Mouse (Mus musculus) embryonic facial prominence, embryonic 12.5 days (tissue): ENCODE data around the gene Yjefn3. TPM values are rescaled to one million over a fixed set of nuclear protein-coding genes. Genes with fewer than 3 reads are reported as not detected.
A peak's percentile ranks its signal among the peaks of the same experiment; 100 is the strongest.

Experiments
- ATAC-seq: fragments of 200-750 bp; cut with Nextera tagmentation; 2 replicates; pipeline ENCODE4 v1.8.0; 2017; ENCODE audit not compliant: insufficient number of reproducible peaks, insufficient read depth, low FRiP score, low TSS enrichment
- H3K27ac ChIP-seq: fragments of 300-500 bp; sonication (generic); 2 replicates; pipeline ENCODE4 v1.5.1; 2016; ENCODE audit warnings: mild to moderate bottlenecking
- H3K27me3 ChIP-seq: fragments of 300-500 bp; sonication (generic); 2 replicates; pipeline ENCODE4 v1.6.1; 2016; ENCODE audit warnings: mild to moderate bottlenecking, moderate library complexity
- H3K36me3 ChIP-seq: fragments of 300-500 bp; sonication (generic); 2 replicates; pipeline ENCODE4 v1.6.1; 2016; ENCODE audit warnings: mild to moderate bottlenecking
- H3K4me1 ChIP-seq: fragments of 300-500 bp; sonication (generic); 2 replicates; pipeline ENCODE4 v1.6.1; 2016
- H3K4me2 ChIP-seq: fragments of 300-500 bp; sonication (generic); replicated peaks from 2 replicates; pipeline ENCODE4 v1.6.1; 2016; ENCODE audit warnings: mild to moderate bottlenecking, moderate library complexity
- H3K4me3 ChIP-seq: fragments of 300-500 bp; sonication (generic); 2 replicates; pipeline ENCODE4 v1.5.1; 2016; ENCODE audit warnings: mild to moderate bottlenecking
- H3K9ac ChIP-seq: fragments of 300-500 bp; sonication (generic); 2 replicates; pipeline ENCODE4 v1.6.1; 2016; ENCODE audit warnings: mild to moderate bottlenecking, moderate library complexity
- H3K9me3 ChIP-seq: fragments of 300-500 bp; sonication (generic); 2 replicates; pipeline ENCODE4 v1.6.1; 2016; ENCODE audit warnings: mild to moderate bottlenecking, moderate library complexity
- WGBS: fragments of 180-500 bp; shearing (Covaris S2); methylation state at CpG from one replicate; pipeline ENCODE4 v1.1.7; 2016; 5-methylcytosine and 5-hydroxymethylcytosine counted together
- polyA plus RNA-seq: library from polyadenylated mRNA; unstranded; fragments of >200 nt; fragmentation: Nextera tagmentation; extraction: Ambion mirVana; gene quantifications from 2 replicates; pipeline ENCODE4 v1.2.1, GENCODE M21; 2016

Yjefn3 gene
- polyA plus RNA-seq, 1 experiment from 2014 or later: 4.8 TPM

DNA sequence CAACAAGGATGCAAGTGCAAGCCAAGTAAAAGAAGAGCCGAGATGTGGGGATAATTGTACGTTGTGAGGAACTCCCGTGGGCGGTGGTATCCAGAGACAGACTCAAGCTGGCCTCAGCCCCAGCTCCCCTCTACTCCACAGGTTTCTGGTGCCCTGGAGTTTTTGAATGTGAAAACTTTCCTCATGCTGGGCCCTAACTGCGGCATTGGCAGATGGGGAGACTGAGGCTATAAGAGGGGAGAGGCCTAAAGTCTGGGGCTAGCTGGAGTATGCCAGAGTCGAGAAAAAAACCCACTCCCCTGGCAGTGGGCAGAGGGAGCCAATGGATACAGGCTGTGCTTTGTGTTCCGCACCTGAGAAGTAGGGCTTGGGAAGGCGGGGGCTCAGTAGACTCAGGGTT, 1.6 kb upstream of the Yjefn3 start:
- Histone ChIP-seq H3K9me3 (no peaks in the 10 kb centered on the region), H3K36me3 (peaks cover 19% of the 10 kb centered on the region), H3K27me3 (no peaks in the 10 kb centered on the region), H3K27ac (no peak overlapping the region), H3K4me2 (peak overlapping the region; percentile 95; the same call in 1 of the 2 replicates), H3K9ac (no peak overlapping the region), H3K4me3 (peak overlapping the region; percentile 70; the same call in 1 of the 2 replicates), H3K4me1 (peaks cover 20% of the 10 kb centered on the region)
- no peak for ATAC-seq
- WGBS: 75% methylated on average over 8 of the region's 8 CpGs

DNA sequence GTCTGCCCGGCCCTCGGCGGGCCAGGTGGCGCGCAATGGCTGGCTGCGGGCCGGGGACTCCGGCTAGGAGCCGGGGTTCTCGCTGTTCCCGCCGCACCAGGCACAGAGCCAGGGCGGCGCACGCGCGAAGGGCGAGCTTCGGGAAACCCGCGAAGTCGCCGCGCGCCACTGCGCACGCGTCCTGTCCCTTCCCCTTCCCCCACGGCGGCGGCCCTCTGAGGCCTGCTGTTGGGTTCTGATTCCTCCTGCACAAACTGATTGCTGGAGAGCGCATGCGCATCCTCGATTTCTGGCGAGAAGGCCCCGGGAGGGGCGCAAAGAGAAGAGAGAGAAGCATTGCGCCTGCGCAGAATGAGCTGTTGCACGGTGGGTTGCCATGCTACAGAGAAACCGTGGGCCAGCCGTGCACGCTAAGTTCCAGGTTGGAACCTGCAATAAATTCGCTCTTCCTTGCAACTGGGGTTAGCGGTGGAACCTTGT, 591 bp upstream of the Yjefn3 start:
- H3K9ac ChIP-seq: peak overlapping the region; percentile 67
- peak overlapping the region; percentile 70 for H3K4me3 ChIP-seq
- under 1% methylated on average over 45 of the region's 45 CpGs for WGBS
- no peaks in the 10 kb centered on the region for H3K27me3 ChIP-seq
- peaks cover 20% of the 10 kb centered on the region for H3K4me1 ChIP-seq
- peak; percentile 89 for ATAC-seq
- peaks cover 20% of the 10 kb centered on the region for H3K36me3 ChIP-seq
- H3K27ac ChIP-seq: peak overlapping the region; percentile 91
- no peaks in the 10 kb centered on the region for H3K9me3 ChIP-seq
- peak overlapping the region; percentile 95 for H3K4me2 ChIP-seq

DNA sequence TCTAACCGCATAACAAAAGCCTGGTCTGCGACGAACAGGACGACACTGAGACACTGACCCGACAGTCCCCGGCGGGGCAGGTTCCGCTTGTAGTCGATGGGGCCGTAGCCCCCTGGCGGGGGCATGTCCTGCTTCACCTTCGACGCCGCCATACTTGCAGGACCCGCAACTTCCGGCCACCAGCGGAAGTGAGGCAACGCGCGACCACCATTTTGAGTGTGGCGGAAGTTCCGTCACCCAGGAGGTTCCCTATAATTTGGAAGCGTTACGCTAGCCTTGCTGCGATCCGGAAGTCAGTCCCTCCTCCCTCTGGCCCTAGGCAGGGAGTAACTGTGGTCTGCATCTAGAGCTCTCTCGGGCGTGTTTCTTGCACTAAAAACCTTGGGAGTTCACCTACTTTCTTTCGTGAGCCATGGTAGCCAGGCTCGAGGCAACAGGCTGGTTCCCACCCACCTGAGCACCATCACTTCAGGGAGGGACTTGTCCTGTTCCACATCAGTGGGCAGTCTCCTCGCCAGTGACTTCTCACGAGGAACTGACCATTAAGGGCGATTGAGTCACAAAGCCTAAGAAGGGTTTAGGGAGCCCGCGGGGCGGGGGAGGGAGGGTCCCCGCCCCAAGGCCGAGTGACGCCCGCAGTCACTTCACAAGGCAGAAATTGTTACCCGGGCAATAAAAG, 889 bp downstream of the Yjefn3 start:
- Histone ChIP-seq H3K27ac (peak overlapping the region; percentile 91), H3K27me3 (no peaks in the 10 kb centered on the region), H3K4me2 (peak overlapping the region; percentile 95), H3K4me3 (peak overlapping the region; percentile 70), H3K4me1 (peaks cover 20% of the 10 kb centered on the region), H3K9ac (peak overlapping the region; percentile 67), H3K9me3 (no peaks in the 10 kb centered on the region), H3K36me3 (peaks cover 19% of the 10 kb centered on the region; the same call in 1 of the 2 replicates)
- 4% methylated on average over 41 of the region's 41 CpGs for WGBS
- peak; percentile 53 for ATAC-seq

DNA sequence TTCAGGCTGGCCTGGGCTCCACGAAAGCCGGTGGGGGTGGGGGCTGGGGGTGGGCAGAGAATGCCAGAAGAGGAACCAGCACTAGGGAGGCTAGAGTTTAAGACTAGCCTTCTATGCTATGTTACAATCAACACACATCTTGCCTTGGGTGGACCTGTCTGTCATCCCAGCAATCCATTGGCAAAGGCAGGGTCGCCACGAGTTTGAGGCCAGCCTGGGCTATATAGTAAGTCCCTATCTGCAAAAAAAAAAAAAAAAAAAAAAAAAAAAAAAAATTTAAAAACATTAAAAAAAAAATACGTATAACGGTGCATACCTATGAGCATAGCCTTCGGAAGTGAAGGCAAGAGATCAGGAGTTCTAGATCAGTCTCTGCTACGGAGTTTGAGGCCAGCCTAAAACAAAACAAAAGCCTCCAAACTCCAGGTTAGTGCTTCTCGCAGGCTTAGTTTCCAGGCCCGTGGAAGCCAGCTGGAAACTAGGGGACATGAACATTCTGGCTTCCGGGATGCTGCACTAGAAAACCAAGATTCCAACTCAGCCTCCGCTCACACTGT, 1.5 kb downstream of the Yjefn3 start:
- Histone ChIP-seq H3K9ac (peak overlapping the region; percentile 67), H3K36me3 (peaks cover 17% of the 10 kb centered on the region; the same call in 1 of the 2 replicates), H3K4me1 (peaks cover 20% of the 10 kb centered on the region), H3K4me3 (peak overlapping the region; percentile 70), H3K27me3 (no peaks in the 10 kb centered on the region), H3K4me2 (peak overlapping the region; percentile 95), H3K27ac (peak overlapping the region; percentile 87), H3K9me3 (no peaks in the 10 kb centered on the region)
- WGBS: 18% methylated on average over 12 of the region's 12 CpGs
- ATAC-seq: no peak; the same call in 1 of the 2 replicates

DNA sequence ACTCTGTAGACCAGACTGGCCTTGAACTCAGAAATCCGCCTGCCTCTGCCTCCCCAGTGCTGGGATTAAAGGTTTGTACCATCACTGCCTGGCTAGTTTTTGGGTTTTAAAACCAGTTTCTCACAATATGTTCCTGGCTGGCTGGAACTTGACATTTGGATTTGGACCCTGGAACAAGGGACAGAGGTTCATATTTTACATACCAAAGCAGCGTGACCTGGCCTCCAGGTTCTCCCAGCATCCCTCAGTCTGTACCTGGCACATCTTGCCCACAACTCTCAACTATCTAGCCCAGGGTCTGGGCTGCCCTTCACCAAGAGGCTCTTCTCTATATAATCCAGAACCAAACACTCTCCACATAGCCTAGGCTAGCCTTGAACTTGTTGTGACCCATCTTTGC, 2.6 kb downstream of the Yjefn3 start:
- 89% methylated on average over 2 of the region's 2 CpGs for WGBS
- no peak overlapping the region for H3K27ac ChIP-seq
- H3K27me3 ChIP-seq: no peaks in the 10 kb centered on the region
- H3K36me3 ChIP-seq: peaks cover 22% of the 10 kb centered on the region
- H3K4me3 ChIP-seq: no peak overlapping the region
- no peaks in the 10 kb centered on the region for H3K9me3 ChIP-seq
- peak overlapping the region; percentile 95; the same call in 1 of the 2 replicates for H3K4me2 ChIP-seq
- H3K9ac ChIP-seq: no peak overlapping the region
- H3K4me1 ChIP-seq: peaks cover 20% of the 10 kb centered on the region
- ATAC-seq: no peak

DNA sequence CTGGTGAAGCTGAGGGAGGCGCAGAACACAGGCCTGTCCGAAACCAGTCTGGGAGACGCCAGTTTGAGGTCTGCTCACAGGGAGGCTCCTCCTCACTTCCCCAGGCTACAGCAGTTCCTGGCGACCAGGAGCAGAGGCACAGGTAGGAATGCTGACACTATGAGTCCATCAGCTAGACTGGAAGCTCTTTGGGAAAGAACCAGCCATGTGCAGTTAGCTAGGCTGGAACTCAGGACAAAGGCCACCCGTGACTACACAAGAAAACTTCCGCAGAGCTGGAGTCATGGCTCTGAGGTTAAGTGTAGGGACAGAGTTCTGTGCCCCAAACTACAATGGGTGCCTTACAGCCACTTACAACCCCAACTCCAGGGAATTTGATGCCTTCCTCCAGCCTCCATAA, 4.7 kb downstream of the Yjefn3 start:
- no peak overlapping the region for H3K9ac ChIP-seq
- 87% methylated on average over 6 of the region's 6 CpGs for WGBS

DNA sequence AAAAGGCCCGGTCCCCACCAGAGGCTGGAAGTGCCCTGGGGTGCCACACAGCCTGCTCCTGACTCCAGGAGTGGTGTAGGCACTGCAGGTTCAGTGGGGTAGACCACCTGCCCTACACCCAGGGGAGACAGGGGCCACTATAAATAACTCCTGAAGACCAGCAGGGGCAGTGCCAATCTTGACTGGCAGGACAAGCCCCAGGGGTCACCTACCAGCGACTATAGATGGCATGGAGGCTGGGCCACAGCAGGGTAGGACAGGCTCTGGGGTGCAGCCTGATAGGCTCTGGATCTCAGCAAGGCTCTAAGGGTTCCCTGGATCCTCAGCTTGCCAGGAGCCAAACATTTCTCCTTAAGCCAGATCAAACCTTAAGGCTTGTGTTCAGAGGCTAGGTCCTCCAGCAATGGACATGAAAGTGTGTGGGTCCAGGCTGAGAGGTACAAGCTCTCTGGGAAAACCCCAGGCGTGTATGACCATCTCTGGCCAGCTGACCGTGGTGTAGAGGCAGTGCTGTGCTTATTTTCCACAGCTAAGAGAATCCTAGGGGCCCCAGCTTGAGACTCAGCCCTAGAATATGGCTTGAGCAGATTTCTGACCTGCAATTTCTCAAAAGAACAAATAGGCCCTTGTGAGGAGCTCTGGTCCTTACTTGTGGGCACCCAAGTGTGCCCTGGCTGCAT, 6.6 kb downstream of the Yjefn3 start:
- peaks cover 41% of the 10 kb centered on the region for H3K36me3 ChIP-seq

More for the DNA sequence above, 4.7 kb downstream of the Yjefn3 start:
- Histone ChIP-seq H3K9me3 (no peaks in the 10 kb centered on the region), H3K27ac (no peak overlapping the region), H3K27me3 (no peaks in the 10 kb centered on the region), H3K36me3 (peaks cover 40% of the 10 kb centered on the region), H3K4me3 (no peak overlapping the region), H3K4me1 (peaks cover 20% of the 10 kb centered on the region), H3K4me2 (no peak overlapping the region)
- ATAC-seq: no peak

DNA sequence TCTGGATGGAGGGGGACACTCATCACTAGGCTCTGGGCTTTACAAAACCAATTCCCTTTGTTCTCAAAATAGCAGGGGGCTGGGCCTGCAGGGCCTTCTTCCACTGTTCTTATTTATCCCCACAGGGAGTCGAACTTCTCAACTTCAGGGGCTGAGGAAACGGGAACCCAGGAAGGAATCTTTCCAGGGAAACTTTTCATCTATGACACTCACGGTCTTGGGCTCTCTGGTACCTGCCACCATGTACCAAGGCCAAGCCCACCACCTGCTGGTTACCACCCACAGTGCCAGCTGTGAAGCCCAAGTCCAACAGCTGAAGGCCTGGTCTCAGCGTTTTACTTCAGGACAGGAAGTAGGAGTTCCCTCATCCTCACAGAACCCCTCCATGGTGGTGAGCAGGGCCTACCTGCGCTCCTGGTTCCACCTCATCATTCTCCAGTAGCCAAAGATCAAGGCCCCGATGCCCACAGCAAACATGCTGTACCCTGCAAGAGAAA, 7.6 kb downstream of the Yjefn3 start:
- ATAC-seq: no peak
- Histone ChIP-seq H3K36me3 (peaks cover 41% of the 10 kb centered on the region), H3K4me1 (no peaks in the 10 kb centered on the region; the same call in none of the 2 replicates), H3K27me3 (peaks cover 20% of the 10 kb centered on the region), H3K9me3 (no peaks in the 10 kb centered on the region), H3K4me2 (no peak overlapping the region), H3K9ac (no peak overlapping the region), H3K4me3 (no peak overlapping the region), H3K27ac (no peak overlapping the region)
- 62% methylated on average over 6 of the region's 6 CpGs for WGBS

More for the DNA sequence above, 6.6 kb downstream of the Yjefn3 start:
- no peak for ATAC-seq
- H3K4me1 ChIP-seq: peaks cover 10% of the 10 kb centered on the region
- no peak overlapping the region for H3K9ac ChIP-seq
- peaks cover 10% of the 10 kb centered on the region for H3K27me3 ChIP-seq
- no peak overlapping the region for H3K4me2 ChIP-seq
- H3K27ac ChIP-seq: no peak overlapping the region
- H3K4me3 ChIP-seq: no peak overlapping the region
- WGBS: 76% methylated on average over 4 of the region's 4 CpGs
- no peaks in the 10 kb centered on the region for H3K9me3 ChIP-seq

DNA sequence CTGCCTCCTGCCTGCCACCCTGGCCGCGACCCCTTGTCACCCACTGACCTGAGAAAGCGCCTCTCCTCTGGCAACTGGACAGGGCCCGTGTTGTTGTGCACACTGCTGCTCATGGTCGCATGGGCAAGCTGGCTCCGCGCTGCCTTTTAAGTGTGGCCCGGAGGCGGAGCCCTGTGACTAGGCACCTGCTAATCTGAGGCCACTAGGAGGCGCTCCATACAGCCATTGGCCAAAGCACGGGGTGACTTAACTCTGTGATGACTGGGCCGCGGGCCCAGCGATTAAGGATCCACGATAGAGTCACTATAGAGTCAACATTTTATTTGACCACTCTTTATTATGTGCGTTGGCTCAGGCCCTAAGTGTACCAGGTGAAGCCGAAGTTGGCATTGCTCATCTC, 8.6 kb downstream of the Yjefn3 start:
- 32% methylated on average over 17 of the region's 17 CpGs for WGBS
- no peak overlapping the region for H3K4me3 ChIP-seq
- no peak overlapping the region for H3K9ac ChIP-seq
- H3K27ac ChIP-seq: no peak overlapping the region
- H3K4me1 ChIP-seq: peaks cover 7% of the 10 kb centered on the region
- H3K27me3 ChIP-seq: peaks cover 30% of the 10 kb centered on the region
- no peak overlapping the region for H3K4me2 ChIP-seq
- peaks cover 36% of the 10 kb centered on the region for H3K36me3 ChIP-seq
- H3K9me3 ChIP-seq: no peaks in the 10 kb centered on the region
- ATAC-seq: no peak

DNA sequence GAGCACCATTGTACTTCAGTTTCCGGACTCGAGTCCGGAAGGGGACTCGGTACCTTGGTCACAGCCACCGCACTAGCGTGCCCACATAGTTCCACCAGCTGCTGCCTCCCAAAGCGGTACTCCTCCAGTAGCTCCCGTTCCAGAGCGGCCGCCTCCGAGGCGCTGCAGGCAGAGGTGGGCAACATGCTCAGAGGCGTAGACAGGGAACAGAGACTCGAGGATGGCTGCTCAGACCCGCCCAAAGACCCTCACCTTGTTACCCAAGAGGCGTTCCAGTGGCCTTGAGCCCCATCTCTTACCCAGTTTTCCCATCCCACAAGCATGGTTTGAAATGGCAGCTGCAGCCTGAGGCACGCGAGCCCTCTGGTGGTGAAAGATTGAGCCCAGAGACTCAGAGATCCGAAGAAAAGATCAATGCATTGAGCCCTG, 11.7 kb downstream of the Yjefn3 start:
- H3K4me1 ChIP-seq: peaks cover 28% of the 10 kb centered on the region
- H3K27me3 ChIP-seq: peaks cover 60% of the 10 kb centered on the region
- ATAC-seq: no peak
- H3K9me3 ChIP-seq: no peaks in the 10 kb centered on the region
- H3K4me3 ChIP-seq: no peak overlapping the region
- WGBS: 38% methylated on average over 19 of the region's 19 CpGs
- peaks cover 24% of the 10 kb centered on the region for H3K36me3 ChIP-seq
- H3K9ac ChIP-seq: peak overlapping the region; percentile 21; the same call in 1 of the 2 replicates
- H3K27ac ChIP-seq: no peak overlapping the region
- no peak overlapping the region for H3K4me2 ChIP-seq

DNA sequence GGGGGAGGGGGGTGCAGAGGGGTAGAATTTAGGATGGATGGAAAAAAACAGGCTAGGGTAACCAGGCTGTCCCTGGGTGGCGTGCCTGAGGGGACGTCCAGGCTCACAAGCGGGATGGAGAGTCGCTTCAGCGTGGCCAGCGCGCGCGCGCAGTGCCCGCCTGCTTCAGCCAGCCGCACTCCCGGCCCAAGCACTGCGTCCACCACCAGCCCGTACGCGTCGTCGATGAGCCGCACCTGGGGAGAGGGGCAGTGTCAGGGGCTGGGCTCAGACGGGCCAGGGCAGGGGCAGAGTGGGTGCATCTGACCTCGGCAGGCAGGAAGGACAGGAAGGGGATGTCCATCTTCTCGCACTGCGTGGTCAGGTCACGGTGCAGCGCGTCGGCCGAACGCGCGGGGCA, 13.6 kb downstream of the Yjefn3 start:
- no peak for ATAC-seq
- Histone ChIP-seq H3K27me3 (peaks cover 80% of the 10 kb centered on the region), H3K4me1 (peaks cover 30% of the 10 kb centered on the region), H3K36me3 (peaks cover 12% of the 10 kb centered on the region), H3K9me3 (no peaks in the 10 kb centered on the region), H3K4me2 (peak overlapping the region; percentile 32), H3K4me3 (peak overlapping the region; percentile 23), H3K9ac (peak overlapping the region; percentile 7), H3K27ac (no peak overlapping the region)
- 3% methylated on average over 32 of the region's 32 CpGs for WGBS
